Mouse (Mus musculus) heart, embryonic 14.5 days (tissue): ENCODE results near the gene Krt81. TPM values are rescaled to one million over a fixed set of nuclear protein-coding genes. Genes with fewer than 3 reads are reported as not detected.

Source experiments
- ATAC-seq: fragments of 200-750 bp; cut with Nextera tagmentation; 2 replicates; pipeline ENCODE4 v1.8.0; 2017; ENCODE audit warnings: low read depth, moderate TSS enrichment; ENCODE audit not compliant: insufficient number of reproducible peaks, insufficient read depth, low FRiP score
- H3K27ac ChIP-seq, 2 experiments: fragments of 200-500 bp in 1 of 2; fragments of 300-500 bp in 1 of 2; sonication (generic) in 1 of 2; replicated peaks in 1 of 2; 2 replicates each; pipeline ENCODE4 v1.5.1; 2012 to 2014; ENCODE audit warnings: low read depth in 2 of 2, low read length in 2 of 2, control low read depth in 1 of 2, mild to moderate bottlenecking in 1 of 2, mixed read lengths in 1 of 2; ENCODE audit not compliant: control insufficient read depth in 1 of 2, insufficient read depth in 1 of 2
- H3K27me3 ChIP-seq: fragments of 300-500 bp; sonication (generic); 2 replicates; pipeline ENCODE4 v1.6.1; 2014; ENCODE audit warnings: mild to moderate bottlenecking, low read length, control low read depth; ENCODE audit not compliant: control insufficient read depth, insufficient read depth
- H3K36me3 ChIP-seq: fragments of 300-500 bp; sonication (generic); 2 replicates; pipeline ENCODE4 v1.6.1; 2014; ENCODE audit warnings: mild to moderate bottlenecking, control low read depth, low read length, mixed read lengths; ENCODE audit not compliant: control insufficient read depth, insufficient read depth
- H3K4me1 ChIP-seq, 2 experiments: fragments of 200-500 bp in 1 of 2; fragments of 300-500 bp in 1 of 2; sonication (generic) in 1 of 2; 2 replicates each; pipeline ENCODE4 v1.6.1; 2012 to 2014; ENCODE audit warnings: low read length in 2 of 2, control low read depth in 1 of 2, mixed read lengths in 1 of 2; ENCODE audit not compliant: control insufficient read depth in 2 of 2, insufficient read depth in 2 of 2
- H3K4me2 ChIP-seq: fragments of 300-500 bp; sonication (generic); 2 replicates; pipeline ENCODE4 v1.6.1; 2014; ENCODE audit warnings: mild to moderate bottlenecking, low read length
- H3K4me3 ChIP-seq, 2 experiments: fragments of 200-500 bp in 1 of 2; fragments of 300-500 bp in 1 of 2; sonication (generic) in 1 of 2; 2 replicates each; pipeline ENCODE4 v1.5.1; 2012 to 2014; ENCODE audit warnings: low read length in 2 of 2, mild to moderate bottlenecking in 2 of 2, control low read depth in 1 of 2, low read depth in 1 of 2, moderate library complexity in 1 of 2; ENCODE audit not compliant: control insufficient read depth in 1 of 2, insufficient read depth in 1 of 2
- H3K9ac ChIP-seq: fragments of 300-500 bp; sonication (generic); 2 replicates; pipeline ENCODE4 v1.6.1; 2014; ENCODE audit warnings: mild to moderate bottlenecking, low read length
- H3K9me3 ChIP-seq: fragments of 300-500 bp; sonication (generic); 2 replicates; pipeline ENCODE4 v1.6.1; 2016; ENCODE audit warnings: low read length, control low read depth; ENCODE audit not compliant: control insufficient read depth
- WGBS: fragments of 180-500 bp; shearing (Covaris S2); extraction: QIAGEN DNeasy Blood & Tissue Kit; methylation state at CpG from one replicate; pipeline ENCODE4 v1.1.7; 2014; 5-methylcytosine and 5-hydroxymethylcytosine counted together
- polyA plus RNA-seq: library from polyadenylated mRNA; unstranded; fragments of >200 nt; fragmentation: Nextera tagmentation; extraction: Ambion mirVana; gene quantifications from 2 replicates; pipeline ENCODE4 v1.2.1, GENCODE M21; 2014

Krt81 gene
- polyA plus RNA-seq, 1 experiment from 2014 or later: not detected

- Histone ChIP-seq H3K9ac (no peak overlapping the region), H3K4me1 (no peaks in the 10 kb centered on the region; a peak in 1 of 4 replicates), H3K27me3 (0 out of 2 replicates have a peak, but pooled peaks cover 3% of the 10 kb centered on the region), H3K4me3 (no peak overlapping the region), H3K36me3 (no peaks in the 10 kb centered on the region), H3K4me2 (no peak overlapping the region), H3K27ac (no peak overlapping the region), H3K9me3 (peaks cover 9% of the 10 kb centered on the region; the same call in 1 of the 2 replicates)
- no peak for ATAC-seq
- 81% methylated on average over 8 of the region's 8 CpGs for WGBS
Measured at GRCm38 (mm10) chr15:101454774-101455173, 8.8 kb downstream of the Krt81 start.

- Histone ChIP-seq H3K9ac (no peak overlapping the region), H3K27ac (no peak overlapping the region), H3K36me3 (no peaks in the 10 kb centered on the region), H3K4me1 (no peaks in the 10 kb centered on the region; a peak in 1 of 4 replicates), H3K4me3 (no peak overlapping the region), H3K9me3 (peaks cover 9% of the 10 kb centered on the region; the same call in 1 of the 2 replicates), H3K27me3 (no peaks in the 10 kb centered on the region), H3K4me2 (peak overlapping the region; percentile 38; the same call in 1 of the 2 replicates)
- no peak for ATAC-seq
- WGBS: 5% methylated on average over 13 of the region's 13 CpGs
Measured at GRCm38 (mm10) chr15:101453093-101453736, 10.3 kb downstream of the Krt81 start.

- Histone ChIP-seq H3K9ac (no peak within 1 kb of the TSS), H3K4me3 (no peak within 1 kb of the TSS), H3K36me3 (no peaks in the 10 kb centered on the region), H3K4me1 (no peaks in the 10 kb centered on the region), H3K27me3 (no peaks in the 10 kb centered on the region), H3K9me3 (no peaks in the 10 kb centered on the region), H3K4me2 (peak within 1 kb of the TSS; percentile 2; the same call in 1 of the 2 replicates), H3K27ac (no peak within 1 kb of the TSS)
- ATAC-seq: no peak
- WGBS: 71% methylated on average over 2 of the region's 2 CpGs
Measured at GRCm38 (mm10) chr15:101447444-101447843, 16.1 kb downstream of the Krt81 start, which contains the start of gene Krt88. Krt88 (plus strand) TSS chr15:101447744.

GRCm38 (mm10) chr15:101446572-101446971, 17.0 kb downstream of the Krt81 start:
- no peaks in the 10 kb centered on the region for H3K36me3 ChIP-seq
- 47% methylated on average over 11 of the region's 11 CpGs for WGBS
- no peaks in the 10 kb centered on the region for H3K4me1 ChIP-seq
- no peak overlapping the region for H3K9ac ChIP-seq
- no peak for ATAC-seq
- no peaks in the 10 kb centered on the region for H3K9me3 ChIP-seq
- H3K27me3 ChIP-seq: no peaks in the 10 kb centered on the region
- peak overlapping the region; percentile 2; the same call in 1 of the 2 replicates for H3K4me2 ChIP-seq
- H3K27ac ChIP-seq: no peak overlapping the region
- H3K4me3 ChIP-seq: no peak overlapping the region

- 71% methylated on average over 4 of the region's 4 CpGs for WGBS
Measured at GRCm38 (mm10) chr15:101440837-101441236, 22.7 kb downstream of the Krt81 start.

GRCm38 (mm10) chr15:101438555-101438954, 25.0 kb downstream of the Krt81 start, which contains the start of gene Krt87:
Krt87 (minus strand) TSS chr15:101438804.
- Histone ChIP-seq H3K27ac (no peak within 1 kb of the TSS), H3K9ac (no peak within 1 kb of the TSS)

More at GRCm38 (mm10) chr15:101440837-101441236, 22.7 kb downstream of the Krt81 start:
- no peak overlapping the region for H3K4me3 ChIP-seq
- H3K27ac ChIP-seq: no peak overlapping the region
- peaks cover 38% of the 10 kb centered on the region for H3K27me3 ChIP-seq
- no peak for ATAC-seq
- H3K9ac ChIP-seq: no peak overlapping the region
- H3K4me1 ChIP-seq: peaks cover 2 to 3% of the 10 kb centered on the region in 2 experiments; a peak in 2 of 4 replicates
- H3K36me3 ChIP-seq: no peaks in the 10 kb centered on the region
- H3K9me3 ChIP-seq: no peaks in the 10 kb centered on the region
- no peak overlapping the region for H3K4me2 ChIP-seq

GRCm38 (mm10) chr15:101436611-101437010, 26.9 kb downstream of the Krt81 start:
- H3K27me3 ChIP-seq: peaks cover 38% of the 10 kb centered on the region

More at GRCm38 (mm10) chr15:101438555-101438954, 25.0 kb downstream of the Krt81 start, which contains the start of gene Krt87:
- no peaks in the 10 kb centered on the region for H3K9me3 ChIP-seq
- H3K4me2 ChIP-seq: peak within 1 kb of the TSS; percentile 38
- peaks cover 2 to 3% of the 10 kb centered on the region in 2 experiments; a peak in 2 of 4 replicates for H3K4me1 ChIP-seq
- peaks cover 38% of the 10 kb centered on the region for H3K27me3 ChIP-seq
- 3% methylated on average over 34 of the region's 34 CpGs for WGBS
- H3K36me3 ChIP-seq: no peaks in the 10 kb centered on the region
- H3K4me3 ChIP-seq: peak within 1 kb of the TSS in 1 of 2 experiments; percentile 16; a peak in 2 of 4 replicates
- ATAC-seq: no peak

More at GRCm38 (mm10) chr15:101436611-101437010, 26.9 kb downstream of the Krt81 start:
- ATAC-seq: no peak
- Histone ChIP-seq H3K4me1 (peaks cover 2 to 3% of the 10 kb centered on the region in 2 experiments; a peak in 2 of 4 replicates), H3K27ac (no peak overlapping the region), H3K4me2 (no peak overlapping the region), H3K36me3 (no peaks in the 10 kb centered on the region), H3K4me3 (no peak overlapping the region), H3K9me3 (no peaks in the 10 kb centered on the region), H3K9ac (no peak overlapping the region)
- WGBS: 83% methylated on average over 7 of the region's 7 CpGs
